Mouse (Mus musculus): ENCODE measurements around the gene Ifih1. TPM values are rescaled to one million over a fixed set of nuclear protein-coding genes. Genes with fewer than 3 reads are reported as not detected.

The Ifih1 gene
- polyA plus RNA-seq, 1 experiment from 2014 or later = 1.9 TPM

- no peak overlapping the region for H3K4me3 ChIP-seq (ENCODE audit: low read depth, low read length)
- WGBS = 95% methylated on average over 9 of the region's 9 CpGs
- no peaks in the 10 kb centered on the region for H3K4me1 ChIP-seq (replicated peaks; ENCODE audit: control insufficient read depth, insufficient read depth, low read length)
- no peak overlapping the region for H3K27ac ChIP-seq (ENCODE audit: low read depth, low read length)
- H3K27me3 ChIP-seq (ENCODE audit: control insufficient read depth, insufficient read depth, low read length) = no peaks in the 10 kb centered on the region
- DNase-seq (ENCODE audit: low spot score) (no peak), ATAC-seq (ENCODE audit: low FRiP score) (no peak)
- H3K36me3 ChIP-seq (ENCODE audit: control insufficient read depth, insufficient read depth, low read length) = no peaks in the 10 kb centered on the region
- H3K4me2 ChIP-seq (replicated peaks; ENCODE audit: low read depth, low read length) = no peak overlapping the region
- H3K9ac ChIP-seq (ENCODE audit: low read depth, low read length) = no peak overlapping the region
- no peaks in the 10 kb centered on the region for H3K9me3 ChIP-seq (ENCODE audit: control insufficient read depth, low read length)
Observed at GRCm38 (mm10) chr2:62556349-62556748, 89.7 kb downstream of the Ifih1 start.

- no peak overlapping the region for H3K4me2 ChIP-seq (replicated peaks; ENCODE audit: low read depth, low read length)
Observed at GRCm38 (mm10) chr2:62549659-62550058, 96.4 kb downstream of the Ifih1 start.

GRCm38 (mm10) chr2:62549131-62549530 is 96.9 kb downstream of the Ifih1 start:
- Histone ChIP-seq H3K4me3 (ENCODE audit: low read depth, low read length) (no peak overlapping the region), H3K27me3 (ENCODE audit: control insufficient read depth, insufficient read depth, low read length) (no peaks in the 10 kb centered on the region), H3K9ac (ENCODE audit: low read depth, low read length) (no peak overlapping the region), H3K4me1 (replicated peaks; ENCODE audit: control insufficient read depth, insufficient read depth, low read length) (no peaks in the 10 kb centered on the region), H3K4me2 (replicated peaks; ENCODE audit: low read depth, low read length) (no peak overlapping the region), H3K36me3 (ENCODE audit: control insufficient read depth, insufficient read depth, low read length) (no peaks in the 10 kb centered on the region), H3K9me3 (ENCODE audit: control insufficient read depth, low read length) (no peaks in the 10 kb centered on the region), H3K27ac (ENCODE audit: low read depth, low read length) (no peak overlapping the region)
- WGBS = 90% methylated on average over 4 of the region's 4 CpGs
- no peak for DNase-seq (ENCODE audit: low spot score)
- ATAC-seq (ENCODE audit: low FRiP score) = no peak

More at GRCm38 (mm10) chr2:62549659-62550058, 96.4 kb downstream of the Ifih1 start:
- H3K27me3 ChIP-seq (ENCODE audit: control insufficient read depth, insufficient read depth, low read length) = no peaks in the 10 kb centered on the region
- no peak for DNase-seq (ENCODE audit: low spot score)
- no peaks in the 10 kb centered on the region for H3K9me3 ChIP-seq (ENCODE audit: control insufficient read depth, low read length)
- H3K4me3 ChIP-seq (ENCODE audit: low read depth, low read length) = no peak overlapping the region
- 84% methylated on average over 3 of the region's 3 CpGs for WGBS
- H3K4me1 ChIP-seq (replicated peaks; ENCODE audit: control insufficient read depth, insufficient read depth, low read length) = no peaks in the 10 kb centered on the region
- no peak overlapping the region for H3K27ac ChIP-seq (ENCODE audit: low read depth, low read length)
- no peaks in the 10 kb centered on the region for H3K36me3 ChIP-seq (ENCODE audit: control insufficient read depth, insufficient read depth, low read length)
- H3K9ac ChIP-seq (ENCODE audit: low read depth, low read length) = no peak overlapping the region
- no peak for ATAC-seq (ENCODE audit: low FRiP score)

GRCm38 (mm10) chr2:62548104-62548503 is 98.0 kb downstream of the Ifih1 start:
- Histone ChIP-seq H3K9me3 (ENCODE audit: control insufficient read depth, low read length) (no peaks in the 10 kb centered on the region), H3K36me3 (ENCODE audit: control insufficient read depth, insufficient read depth, low read length) (no peaks in the 10 kb centered on the region), H3K4me3 (ENCODE audit: low read depth, low read length) (no peak overlapping the region), H3K9ac (ENCODE audit: low read depth, low read length) (no peak overlapping the region), H3K27ac (ENCODE audit: low read depth, low read length) (no peak overlapping the region), H3K4me1 (replicated peaks; ENCODE audit: control insufficient read depth, insufficient read depth, low read length) (no peaks in the 10 kb centered on the region), H3K27me3 (ENCODE audit: control insufficient read depth, insufficient read depth, low read length) (no peaks in the 10 kb centered on the region), H3K4me2 (replicated peaks; ENCODE audit: low read depth, low read length) (no peak overlapping the region)
- ATAC-seq (ENCODE audit: low FRiP score) = no peak
- DNase-seq (ENCODE audit: low spot score) = no peak
- WGBS = 96% methylated on average over 5 of the region's 5 CpGs

Other genes with a start within 250 kb of the Ifih1 start
- gene Dpp4, start 234.0 kb downstream of the Ifih1 start, polyA plus RNA-seq (2014; fragmentation: Nextera tagmentation; extraction: Ambion mirVana) = 0.82 and 1.1 TPM in 2 replicates
- gene Gcg, start 162.6 kb downstream of the Ifih1 start, polyA plus RNA-seq (2014; fragmentation: Nextera tagmentation; extraction: Ambion mirVana) = 0.22 TPM in 1 of 2 replicates, not detected in the other
- 4.7 and 7.1 TPM in 2 replicates for gene Fap, start 72.2 kb downstream of the Ifih1 start, polyA plus RNA-seq (2014; fragmentation: Nextera tagmentation; extraction: Ambion mirVana)
- 2.2 and 2.8 TPM in 2 replicates for gene Gca, start 18.0 kb upstream of the Ifih1 start, polyA plus RNA-seq (2014; fragmentation: Nextera tagmentation; extraction: Ambion mirVana)